23 mouse cellular contexts compared by ENCODE assay signal in the genomic region with DNA sequence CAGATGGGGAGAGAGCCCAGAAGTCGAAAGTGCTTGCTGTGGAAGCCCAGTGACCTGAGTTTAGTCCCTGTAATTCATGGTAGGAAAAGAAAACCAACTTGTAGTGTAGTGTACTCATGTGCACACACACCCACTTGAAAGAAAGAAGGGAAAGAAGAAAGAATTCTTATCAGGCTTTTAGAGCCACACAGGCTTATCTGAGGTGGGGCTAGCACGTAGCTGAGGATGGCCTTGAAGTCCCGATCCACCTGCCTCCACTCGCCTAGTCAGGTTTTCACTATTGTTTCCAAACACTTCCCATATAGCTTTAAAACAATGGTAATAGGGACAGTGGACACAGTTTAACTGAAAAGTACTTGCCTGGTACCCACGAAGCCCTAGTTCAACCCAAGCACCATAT. TPM values are rescaled to one million over a fixed set of nuclear protein-coding genes. Genes with fewer than 3 reads are reported as not detected.
"Had no signal": no experiment of that assay in that cellular context is flagged by ENCODE, and none has a peak within 500 bp of the region (broad histone marks: within the 10 kb centered on the region; RNA-seq: fewer than 3 reads in every experiment).

No protein-coding gene starts in this region.

- H3K4me3 ChIP-seq: forebrain, embryonic 15.5 days; heart, adult 2 months; heart, embryonic 12.5 days; hindbrain, embryonic 13.5 days; hindbrain, embryonic 15.5 days; layer of hippocampus, adult 2 months; left cerebral cortex, adult 2 months; limb, embryonic 10.5 days; limb, embryonic 12.5 days had no signal

- H3K9ac ChIP-seq: forebrain, embryonic 15.5 days; forebrain, postnatal 0 days; heart, embryonic 12.5 days; hindbrain, embryonic 13.5 days; hindbrain, embryonic 15.5 days; limb, embryonic 12.5 days had no signal

- H3K9me3 ChIP-seq: forebrain, embryonic 15.5 days; heart, embryonic 12.5 days; hindbrain, embryonic 13.5 days; hindbrain, embryonic 15.5 days; limb, embryonic 10.5 days; limb, embryonic 12.5 days had no signal

- ATAC-seq: forebrain, embryonic 15.5 days; forebrain, postnatal 0 days; hindbrain, postnatal 0 days had no signal

- H3K36me3 ChIP-seq: forebrain, embryonic 15.5 days; heart, embryonic 12.5 days; hindbrain, embryonic 13.5 days; hindbrain, embryonic 15.5 days; limb, embryonic 10.5 days; limb, embryonic 12.5 days had no signal

- DNase-seq: forebrain, postnatal 0 days; gastrocnemius, postnatal 14 days; gastrocnemius, postnatal 36 days; heart, adult 11 months; heart, adult 2 months; heart, postnatal 10 days; heart, postnatal 36 days; kidney, adult 18-20 months; kidney, adult 8-10 months; kidney, postnatal 10 days; kidney, postnatal 25 days; kidney, postnatal 4 days; liver had no signal

- H3K27me3 ChIP-seq: forebrain, embryonic 15.5 days; hindbrain, embryonic 13.5 days; hindbrain, embryonic 15.5 days; limb, embryonic 12.5 days had no signal

- H3K4me1 ChIP-seq: limb, embryonic 12.5 days had no signal

- H3K4me2 ChIP-seq: forebrain, embryonic 15.5 days; heart, embryonic 12.5 days; hindbrain, embryonic 13.5 days; hindbrain, embryonic 15.5 days; limb, embryonic 12.5 days; liver, embryonic 11.5 days had no signal

- H3K27ac ChIP-seq: forebrain, embryonic 15.5 days; heart, adult 2 months; hindbrain, embryonic 13.5 days; layer of hippocampus, adult 2 months; left cerebral cortex, adult 2 months; limb, embryonic 10.5 days; limb, embryonic 12.5 days had no signal

RNA-seq across cellular contexts. Expression of a gene that starts 31.5 kb away (rescaled TPM):
- polyA plus RNA-seq: limb, embryonic 12.5 days had no signal
